Mouse (Mus musculus): ENCODE measurements around the gene Dnaja3. TPM values are rescaled to one million over a fixed set of nuclear protein-coding genes. Genes with fewer than 3 reads are reported as not detected.

The Dnaja3 gene
- polyA plus RNA-seq, 1 experiment from 2014 or later = 88.7 TPM

GRCm38 (mm10) chr16:4651624-4652023 is 11.8 kb downstream of the Dnaja3 start:
- Histone ChIP-seq H3K4me3 (ENCODE audit: low read length) (no peak overlapping the region), H3K27me3 (ENCODE audit: control insufficient read depth, insufficient read depth, low read length) (no peaks in the 10 kb centered on the region), H3K36me3 (ENCODE audit: control insufficient read depth, insufficient read depth) (peaks cover 25% of the 10 kb centered on the region), H3K4me2 (ENCODE audit: low read depth, low read length) (no peak overlapping the region), H3K9ac (ENCODE audit: low read length) (no peak overlapping the region), H3K9me3 (replicated peaks; ENCODE audit: control insufficient read depth, low read length) (no peaks in the 10 kb centered on the region), H3K4me1 (ENCODE audit: control insufficient read depth, insufficient read depth, low read length) (peaks cover 61% of the 10 kb centered on the region), H3K27ac (ENCODE audit: low read length) (peak overlapping the region; percentile 47)
- 72% methylated on average over 7 of the region's 7 CpGs for WGBS
- ATAC-seq (replicated peaks; ENCODE audit: extremely low read depth, insufficient read depth, low FRiP score) = no peak

GRCm38 (mm10) chr16:4652707-4653416 is 13.1 kb downstream of the Dnaja3 start:
- Histone ChIP-seq H3K4me2 (ENCODE audit: low read depth, low read length) (no peak overlapping the region), H3K9me3 (replicated peaks; ENCODE audit: control insufficient read depth, low read length) (no peaks in the 10 kb centered on the region), H3K36me3 (ENCODE audit: control insufficient read depth, insufficient read depth) (peaks cover 25% of the 10 kb centered on the region), H3K27ac (ENCODE audit: low read length) (peak overlapping the region; percentile 47), H3K4me3 (ENCODE audit: low read length) (no peak overlapping the region), H3K4me1 (ENCODE audit: control insufficient read depth, insufficient read depth, low read length) (peaks cover 57% of the 10 kb centered on the region), H3K9ac (ENCODE audit: low read length) (no peak overlapping the region), H3K27me3 (ENCODE audit: control insufficient read depth, insufficient read depth, low read length) (no peaks in the 10 kb centered on the region)
- WGBS = 56% methylated on average over 4 of the region's 4 CpGs
- ATAC-seq (replicated peaks; ENCODE audit: extremely low read depth, insufficient read depth, low FRiP score) = no peak

GRCm38 (mm10) chr16:4654706-4655105 is 14.9 kb downstream of the Dnaja3 start:
- H3K9me3 ChIP-seq (replicated peaks; ENCODE audit: control insufficient read depth, low read length) = no peaks in the 10 kb centered on the region
- peak overlapping the region; percentile 64 for H3K27ac ChIP-seq (ENCODE audit: low read length)
- H3K4me1 ChIP-seq (ENCODE audit: control insufficient read depth, insufficient read depth, low read length) = peaks cover 64% of the 10 kb centered on the region
- H3K4me2 ChIP-seq (ENCODE audit: low read depth, low read length) = no peak overlapping the region
- peaks cover 12% of the 10 kb centered on the region for H3K36me3 ChIP-seq (ENCODE audit: control insufficient read depth, insufficient read depth)
- H3K4me3 ChIP-seq (ENCODE audit: low read length) = no peak overlapping the region
- no peak for ATAC-seq (replicated peaks; ENCODE audit: extremely low read depth, insufficient read depth, low FRiP score)
- no peak overlapping the region for H3K9ac ChIP-seq (ENCODE audit: low read length)
- 74% methylated on average over 10 of the region's 10 CpGs for WGBS
- no peaks in the 10 kb centered on the region for H3K27me3 ChIP-seq (ENCODE audit: control insufficient read depth, insufficient read depth, low read length)

GRCm38 (mm10) chr16:4655251-4655734 is 15.5 kb downstream of the Dnaja3 start:
- no peak for ATAC-seq (replicated peaks; ENCODE audit: extremely low read depth, insufficient read depth, low FRiP score)
- H3K4me3 ChIP-seq (ENCODE audit: low read length) = no peak overlapping the region
- H3K4me2 ChIP-seq (ENCODE audit: low read depth, low read length) = no peak overlapping the region
- H3K36me3 ChIP-seq (ENCODE audit: control insufficient read depth, insufficient read depth) = peaks cover 7% of the 10 kb centered on the region
- peaks cover 64% of the 10 kb centered on the region for H3K4me1 ChIP-seq (ENCODE audit: control insufficient read depth, insufficient read depth, low read length)
- WGBS = 50% methylated on average over 4 of the region's 4 CpGs
- H3K9ac ChIP-seq (ENCODE audit: low read length) = peak overlapping the region; percentile 49
- no peaks in the 10 kb centered on the region for H3K9me3 ChIP-seq (replicated peaks; ENCODE audit: control insufficient read depth, low read length)
- H3K27me3 ChIP-seq (ENCODE audit: control insufficient read depth, insufficient read depth, low read length) = no peaks in the 10 kb centered on the region
- peak overlapping the region; percentile 64 for H3K27ac ChIP-seq (ENCODE audit: low read length)

- Histone ChIP-seq H3K36me3 (ENCODE audit: control insufficient read depth, insufficient read depth) (peaks cover 6% of the 10 kb centered on the region), H3K4me2 (ENCODE audit: low read depth, low read length) (peak overlapping the region; percentile 10; the same call in 1 of the 2 replicates), H3K4me1 (ENCODE audit: control insufficient read depth, insufficient read depth, low read length) (peaks cover 64% of the 10 kb centered on the region)
Measured at GRCm38 (mm10) chr16:4655764-4656570, 16.2 kb downstream of the Dnaja3 start.

GRCm38 (mm10) chr16:4656571-4657081 is 16.8 kb downstream of the Dnaja3 start:
- Histone ChIP-seq H3K4me2 (ENCODE audit: low read depth, low read length) (no peak overlapping the region), H3K4me3 (ENCODE audit: low read length) (no peak overlapping the region), H3K9me3 (replicated peaks; ENCODE audit: control insufficient read depth, low read length) (no peaks in the 10 kb centered on the region), H3K36me3 (ENCODE audit: control insufficient read depth, insufficient read depth) (peaks cover 3% of the 10 kb centered on the region), H3K27ac (ENCODE audit: low read length) (peak overlapping the region; percentile 64), H3K27me3 (ENCODE audit: control insufficient read depth, insufficient read depth, low read length) (no peaks in the 10 kb centered on the region), H3K4me1 (ENCODE audit: control insufficient read depth, insufficient read depth, low read length) (peaks cover 60% of the 10 kb centered on the region), H3K9ac (ENCODE audit: low read length) (peak overlapping the region; percentile 49)
- ATAC-seq (replicated peaks; ENCODE audit: extremely low read depth, insufficient read depth, low FRiP score) = no peak
- WGBS = 51% methylated on average over 9 of the region's 9 CpGs

More at GRCm38 (mm10) chr16:4655764-4656570, 16.2 kb downstream of the Dnaja3 start:
- 23% methylated on average over 11 of the region's 11 CpGs for whole genome bisulfite sequencing
- peak; percentile 31; the same call in 1 of the 2 replicates for ATAC-seq (replicated peaks; ENCODE audit: extremely low read depth, insufficient read depth, low FRiP score)
- no peaks in the 10 kb centered on the region for H3K9me3 ChIP-seq (replicated peaks; ENCODE audit: control insufficient read depth, low read length)
- H3K27ac ChIP-seq (ENCODE audit: low read length) = peak overlapping the region; percentile 64
- no peak overlapping the region for H3K4me3 ChIP-seq (ENCODE audit: low read length)
- H3K9ac ChIP-seq (ENCODE audit: low read length) = peak overlapping the region; percentile 49
- H3K27me3 ChIP-seq (ENCODE audit: control insufficient read depth, insufficient read depth, low read length) = no peaks in the 10 kb centered on the region

GRCm38 (mm10) chr16:4658781-4659245 is 19.0 kb downstream of the Dnaja3 start:
- WGBS = 25% methylated on average over 11 of the region's 11 CpGs
- Histone ChIP-seq H3K4me3 (ENCODE audit: low read length) (no peak overlapping the region), H3K36me3 (ENCODE audit: control insufficient read depth, insufficient read depth) (peaks cover 2% of the 10 kb centered on the region; the same call in 1 of the 2 replicates), H3K27me3 (ENCODE audit: control insufficient read depth, insufficient read depth, low read length) (no peaks in the 10 kb centered on the region), H3K9ac (ENCODE audit: low read length) (peak overlapping the region; percentile 49), H3K9me3 (replicated peaks; ENCODE audit: control insufficient read depth, low read length) (no peaks in the 10 kb centered on the region), H3K27ac (ENCODE audit: low read length) (peak overlapping the region; percentile 47), H3K4me1 (ENCODE audit: control insufficient read depth, insufficient read depth, low read length) (peaks cover 47% of the 10 kb centered on the region), H3K4me2 (ENCODE audit: low read depth, low read length) (0 out of 2 replicates have a peak overlapping the region, but pooled peaks have one; percentile 14)
- ATAC-seq (replicated peaks; ENCODE audit: extremely low read depth, insufficient read depth, low FRiP score) = peak; percentile 66

GRCm38 (mm10) chr16:4659326-4659725 is 19.5 kb downstream of the Dnaja3 start:
- no peaks in the 10 kb centered on the region for H3K9me3 ChIP-seq (replicated peaks; ENCODE audit: control insufficient read depth, low read length)
- peak overlapping the region; percentile 49 for H3K9ac ChIP-seq (ENCODE audit: low read length)

More at GRCm38 (mm10) chr16:4659326-4659725, 19.5 kb downstream of the Dnaja3 start:
- 0 out of 2 replicates have a peak, but pooled peaks cover 2% of the 10 kb centered on the region for H3K36me3 ChIP-seq (ENCODE audit: control insufficient read depth, insufficient read depth)
- peak overlapping the region; percentile 47 for H3K27ac ChIP-seq (ENCODE audit: low read length)
- H3K27me3 ChIP-seq (ENCODE audit: control insufficient read depth, insufficient read depth, low read length) = no peaks in the 10 kb centered on the region
- WGBS = 18% methylated on average over 2 of the region's 2 CpGs
- no peak for ATAC-seq (replicated peaks; ENCODE audit: extremely low read depth, insufficient read depth, low FRiP score)
- H3K4me3 ChIP-seq (ENCODE audit: low read length) = no peak overlapping the region
- no peak overlapping the region for H3K4me2 ChIP-seq (ENCODE audit: low read depth, low read length)
- peaks cover 44% of the 10 kb centered on the region for H3K4me1 ChIP-seq (ENCODE audit: control insufficient read depth, insufficient read depth, low read length)
